In genomic region chr4:44119410-44120201, GRCm38 (mm10) we compare ENCODE assay signal across 8 mouse cellular contexts. TPM values are rescaled to one million over a fixed set of nuclear protein-coding genes. Genes with fewer than 3 reads are reported as not detected.
DNase-seq lines count a peak whose midpoint lies in the region; ATAC-seq and TF ChIP-seq lines count a peak whose summit lies in the region.
"Had no signal": no experiment of that assay in that cellular context is flagged by ENCODE, and none has a peak within 500 bp of the region (broad histone marks: within the 10 kb centered on the region; RNA-seq: fewer than 3 reads in every experiment).

No protein-coding gene starts in this region.

- no peak overlapping the region for H3K4me3 ChIP-seq in G1E (ENCODE audit: low read depth, low read length)
- no peak overlapping the region for H3K4me3 ChIP-seq in intestine, embryonic 16.5 days (ENCODE audit: low read length)
- H3K4me3 ChIP-seq: midbrain, embryonic 12.5 days had no signal

- H3K27ac ChIP-seq in intestine, embryonic 16.5 days (ENCODE audit: low read length) = no peak overlapping the region
- H3K27ac ChIP-seq: midbrain, embryonic 12.5 days had no signal

- H3K4me1 ChIP-seq in G1E (ENCODE audit: insufficient read depth, low read depth, low read length) = no peaks in the 10 kb centered on the region
- H3K4me1 ChIP-seq in intestine, embryonic 16.5 days (ENCODE audit: control insufficient read depth, insufficient read depth, low read length) = no peaks in the 10 kb centered on the region
- H3K4me1 ChIP-seq: midbrain, embryonic 12.5 days had no signal

- DNase-seq in kidney, postnatal 14 days = peak; percentile 29
- no peak for DNase-seq in kidney, adult 11 months
- DNase-seq in G1E (ENCODE audit: low spot score) = peak; percentile 14
- DNase-seq in brain, adult 2 months (ENCODE audit: low read depth, low spot score) = peak; percentile 65
- no peak for DNase-seq in left cerebral cortex, adult 9 months (ENCODE audit: low spot score in 2 of 2)
- DNase-seq in gastrocnemius, postnatal 4 days (ENCODE audit: low spot score in 2 of 2) = no peak

- 50% methylated on average over 9 of the region's 9 CpGs for WGBS in intestine, embryonic 16.5 days

- ATAC-seq in G1E (ENCODE audit: extremely low read depth, insufficient number of reproducible peaks, low FRiP score, poor library complexity, severe bottlenecking) = no peak
- ATAC-seq in intestine, embryonic 16.5 days = 0 out of 2 replicates have a peak, but pooled peaks have one; percentile 28

- peaks cover under 1% of the 10 kb centered on the region for H3K36me3 ChIP-seq in G1E (replicated peaks)
- H3K36me3 ChIP-seq in intestine, embryonic 16.5 days (ENCODE audit: control insufficient read depth, insufficient read depth, low read length) = no peaks in the 10 kb centered on the region

- H3K4me2 ChIP-seq in intestine, embryonic 16.5 days (ENCODE audit: low read depth, low read length) = no peak overlapping the region
- H3K4me2 ChIP-seq: midbrain, embryonic 12.5 days had no signal

- no peak for TF ChIP-seq CTCF in G1E (IDR thresholded peaks at IDR 0.05; ENCODE audit: low read depth, low read length)

- peaks cover 26% of the 10 kb centered on the region for H3K27me3 ChIP-seq in G1E (ENCODE audit: insufficient read depth, low read length)
- no peaks in the 10 kb centered on the region for H3K27me3 ChIP-seq in intestine, embryonic 16.5 days (replicated peaks; ENCODE audit: control insufficient read depth, insufficient read depth, low read length)
- H3K27me3 ChIP-seq: midbrain, embryonic 12.5 days had no signal

- no peaks in the 10 kb centered on the region for H3K9me3 ChIP-seq in G1E (replicated peaks)
- no peaks in the 10 kb centered on the region for H3K9me3 ChIP-seq in intestine, embryonic 16.5 days (ENCODE audit: control insufficient read depth, low read length)
- H3K9me3 ChIP-seq: midbrain, embryonic 12.5 days had no signal

- no peak overlapping the region for H3K9ac ChIP-seq in intestine, embryonic 16.5 days (ENCODE audit: low read depth, low read length)
- H3K9ac ChIP-seq: midbrain, embryonic 12.5 days had no signal

RNA-seq across cellular contexts. Expression of gene Gne, which starts 35.6 kb away (rescaled TPM):
- total RNA-seq in G1E (2014; fragmentation: Nextera tagmentation) = 41.5 and 42.6 TPM in 2 replicates
- 17.9 and 18.1 TPM in 2 replicates for total RNA-seq in G1E (2017)
- 35.3 and 40.9 TPM in 2 replicates for polyA plus RNA-seq in G1E (2012)
- 50.4 and 57.2 TPM in 2 replicates for polyA plus RNA-seq in intestine, embryonic 16.5 days (2015; fragmentation: Nextera tagmentation; extraction: Ambion mirVana)
- total RNA-seq in gastrocnemius, postnatal 4 days (2021) = 10 to 100 TPM; 23.6 to 31.2 TPM

Comparison
In these comparisons a context has a peak if more than half of its experiments do, and no peak if none do; other contexts are left out.
1. DNase-seq: peak in kidney, postnatal 14 days (single experiment), G1E (single experiment) and brain, adult 2 months (single experiment); none in kidney, adult 11 months (single experiment), left cerebral cortex, adult 9 months (0 of 2) and gastrocnemius, postnatal 4 days (0 of 2).